Mouse (Mus musculus): ENCODE measurements around the gene Kl.

GRCm38 (mm10) chr5:150912156-150912555 is 40.3 kb upstream of the Kl start:
- TF ChIP-seq CTCF (conservative IDR thresholded peaks at IDR 0.05 in 1 of 2, IDR thresholded peaks at IDR 0.05 in 1 of 2; ENCODE audit: low read depth in 2 of 2, low read length in 2 of 2), result no peak
- TF ChIP-seq POLR2A (IDR thresholded peaks at IDR 0.05; ENCODE audit: low read depth, low read length), result no peak
- no peak for TF ChIP-seq ELF1 (IDR thresholded peaks at IDR 0.05; ENCODE audit: low read depth, low read length)
- TF ChIP-seq TCF12 (IDR thresholded peaks at IDR 0.05; ENCODE audit: low read depth, low read length), result no peak
- no peak for TF ChIP-seq CHD1 (IDR thresholded peaks at IDR 0.05; ENCODE audit: low read depth, low read length)
- TF ChIP-seq EP300 (IDR thresholded peaks at IDR 0.05; ENCODE audit: low read length), result no peak
- TF ChIP-seq ZC3H11A (IDR thresholded peaks at IDR 0.05; ENCODE audit: low read depth, low read length), result no peak
- no peak for TF ChIP-seq E2F4 (IDR thresholded peaks at IDR 0.05; ENCODE audit: insufficient replicate concordance, low read depth, low read length)
- no peak for TF ChIP-seq CHD2 (IDR thresholded peaks at IDR 0.05; ENCODE audit: low read length)
- no peak for TF ChIP-seq ETS1 (conservative IDR thresholded peaks at IDR 0.05; ENCODE audit: low read depth, low read length)
- TF ChIP-seq MAFK (IDR thresholded peaks at IDR 0.05; ENCODE audit: insufficient replicate concordance, low read length), result no peak
